Mouse (Mus musculus) gastrocnemius, adult 2 months (tissue): ENCODE results near the gene Zfp36l1. TPM values are rescaled to one million over a fixed set of nuclear protein-coding genes. Genes with fewer than 3 reads are reported as not detected.

Experiments
- DNase-seq: peaks from one replicate; pipeline ENCODE4 v3.0.0; 2022
- H3K27ac ChIP-seq: fragments of 200-600 bp; 2 replicates; pipeline ENCODE4 v1.8.1; 2022; ENCODE audit warnings: mild to moderate bottlenecking
- H3K4me3 ChIP-seq: fragments of 200-600 bp; 2 replicates; pipeline ENCODE4 v1.8.1; 2022; ENCODE audit warnings: mild to moderate bottlenecking, moderate library complexity
- CTCF ChIP-seq: fragments of 200-600 bp; IDR thresholded peaks from 2 replicates; pipeline ENCODE4 v1.8.1; 2022; ENCODE audit warnings: antibody characterized with exemption, mild to moderate bottlenecking, moderate library complexity
- intact Hi-C: fragments of 180-260 bp; cut with DNase I; formaldehyde crosslinking; loops from one replicate; pipeline ENCODE4 v1.15.1; 2025
- total RNA-seq, 2 experiments: library from RNA; stranded (reverse); gene quantifications; 2 replicates each; pipeline ENCODE4 v1.2.3; 2021

The Zfp36l1 gene
- total RNA-seq, 2 experiments from 2014 or later = 25.7 to 46.6 TPM

- no peak for TF ChIP-seq CTCF
- DNase-seq = no peak
- H3K4me3 ChIP-seq = no peak overlapping the region
- intact Hi-C loops = no loop called here
- no peak overlapping the region for H3K27ac ChIP-seq
These were observed 42.1 kb downstream of the Zfp36l1 start for GRCm38 (mm10) chr12:80070534-80071287.

DNA sequence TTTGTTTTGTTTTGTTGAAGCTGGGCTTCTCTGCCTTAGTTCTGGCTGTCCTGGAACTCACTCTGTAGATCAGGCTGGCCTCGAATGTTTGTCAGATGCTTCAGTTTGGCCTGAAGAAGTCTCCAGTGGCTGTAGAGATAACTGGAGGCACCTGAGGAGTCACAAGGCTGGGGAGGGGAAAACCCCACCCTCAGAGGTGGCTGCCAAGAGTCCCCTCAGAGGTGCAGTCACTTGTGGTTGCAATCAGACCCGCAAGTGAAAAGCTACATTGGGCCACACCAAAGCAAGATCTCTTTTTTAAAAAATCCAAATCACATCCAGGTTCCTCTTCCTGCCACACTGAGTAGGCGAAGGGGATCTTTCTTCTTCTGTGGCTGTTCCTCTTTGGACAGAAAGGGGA, 43.8 kb downstream of the Zfp36l1 start:
- intact Hi-C loops = no loop called here
- Histone ChIP-seq H3K4me3 (no peak overlapping the region), H3K27ac (no peak overlapping the region)
- no peak for DNase-seq
- no peak for TF ChIP-seq CTCF

DNA sequence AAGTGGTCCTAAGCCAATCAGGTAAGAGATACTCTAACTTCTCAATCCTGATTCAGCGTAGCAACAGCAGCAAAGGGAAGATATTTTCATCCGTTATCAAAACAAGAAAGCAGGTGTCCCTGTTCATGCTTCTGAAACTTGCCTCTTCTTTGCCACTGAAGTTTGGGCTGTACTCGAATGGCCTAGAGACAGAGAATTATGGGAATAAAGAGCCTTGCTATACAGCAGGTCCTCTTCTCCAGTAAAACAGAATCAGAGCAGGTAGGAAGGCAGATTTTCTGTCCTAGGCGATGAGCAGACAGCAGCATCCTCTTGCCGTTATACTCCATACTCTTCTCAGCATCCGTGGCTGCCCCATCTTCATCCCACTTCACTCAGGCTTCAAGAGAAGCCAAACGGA, 44.8 kb downstream of the Zfp36l1 start:
- no peak for TF ChIP-seq CTCF
- intact Hi-C loops = no loop called here
- DNase-seq = no peak
- Histone ChIP-seq H3K27ac (no peak overlapping the region), H3K4me3 (no peak overlapping the region)

GRCm38 (mm10) chr12:80065049-80065448, 47.8 kb downstream of the Zfp36l1 start:
- H3K4me3 ChIP-seq = no peak overlapping the region
- no peak overlapping the region; the same call in 1 of the 2 replicates for H3K27ac ChIP-seq
- intact Hi-C loops = no loop called here
- no peak for TF ChIP-seq CTCF
- DNase-seq = no peak

GRCm38 (mm10) chr12:80064306-80064705, 48.5 kb downstream of the Zfp36l1 start:
- intact Hi-C loops = no loop called here
- H3K4me3 ChIP-seq = no peak overlapping the region
- TF ChIP-seq CTCF = no peak
- peak overlapping the region; percentile 75 for H3K27ac ChIP-seq
- DNase-seq = no peak

- intact Hi-C loops = loop anchor here (2.0 kb wide), 1 partner anchor 17 kb away; no protein-coding TSS in a partner anchor
- no peak overlapping the region for H3K4me3 ChIP-seq
- no peak for TF ChIP-seq CTCF
- peak overlapping the region; percentile 75 for H3K27ac ChIP-seq
- no peak for DNase-seq
These were observed 49.2 kb downstream of the Zfp36l1 start for GRCm38 (mm10) chr12:80063402-80064150.

- peak; percentile 57 for DNase-seq
- peak overlapping the region; percentile 75 for H3K27ac ChIP-seq
These were observed 50.1 kb downstream of the Zfp36l1 start for GRCm38 (mm10) chr12:80062410-80063401.

DNA sequence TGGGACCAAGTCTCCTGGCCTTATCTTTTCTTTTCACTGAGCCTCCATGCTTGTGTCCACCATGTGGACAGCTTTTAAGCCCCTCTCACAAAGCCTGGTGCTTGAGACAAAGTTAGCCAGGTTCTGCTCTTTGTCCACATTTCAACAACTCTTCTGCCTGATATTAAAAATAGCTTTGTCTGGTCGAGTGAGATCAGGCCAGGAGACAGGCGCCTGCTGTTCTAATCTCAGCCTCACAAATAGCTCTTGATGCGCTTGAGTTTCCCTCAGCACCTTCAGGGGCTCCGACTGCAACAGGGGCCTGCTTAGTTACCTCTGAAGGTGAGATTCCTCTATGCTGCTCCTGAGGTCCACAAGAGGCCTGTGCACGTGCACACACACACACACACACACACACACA, 51.0 kb downstream of the Zfp36l1 start:
- H3K4me3 ChIP-seq = no peak overlapping the region
- no peak for DNase-seq
- TF ChIP-seq CTCF = no peak
- peak overlapping the region; percentile 75 for H3K27ac ChIP-seq
- intact Hi-C loops = loop anchor here (2.0 kb wide), 1 partner anchor 15 kb away; no protein-coding TSS in a partner anchor

More at GRCm38 (mm10) chr12:80062410-80063401, 50.1 kb downstream of the Zfp36l1 start:
- peak; percentile 42 for TF ChIP-seq CTCF
- intact Hi-C loops = loop anchor here (2.0 kb wide), 1 partner anchor 16 kb away; no protein-coding TSS in a partner anchor
- no peak overlapping the region for H3K4me3 ChIP-seq

DNA sequence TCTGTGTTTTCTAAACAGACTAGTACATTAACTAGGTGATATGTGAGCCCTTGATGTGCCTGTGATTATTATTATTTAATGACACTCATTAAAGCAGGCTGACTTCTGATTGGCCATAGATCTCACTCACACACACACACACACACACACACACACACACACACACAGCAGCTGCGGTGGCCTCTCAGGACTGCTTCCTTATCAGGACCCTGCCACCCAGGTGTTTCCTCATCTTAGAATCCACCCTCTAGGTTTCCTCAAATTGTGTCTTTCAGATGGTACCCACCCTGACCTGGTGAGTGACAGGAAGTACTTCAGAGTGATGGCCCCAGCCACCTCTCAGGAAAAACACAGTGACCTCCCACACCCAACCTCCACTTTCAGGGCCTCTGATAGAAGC, 52.0 kb downstream of the Zfp36l1 start:
- TF ChIP-seq CTCF = no peak
- Histone ChIP-seq H3K27ac (peak overlapping the region; percentile 67), H3K4me3 (no peak overlapping the region)
- DNase-seq = no peak
- intact Hi-C loops = no loop called here

GRCm38 (mm10) chr12:80060338-80060737, 52.5 kb downstream of the Zfp36l1 start:
- no peak overlapping the region for H3K4me3 ChIP-seq
- no peak for TF ChIP-seq CTCF
- peak overlapping the region; percentile 67 for H3K27ac ChIP-seq
- no peak for DNase-seq
- intact Hi-C loops = no loop called here

DNA sequence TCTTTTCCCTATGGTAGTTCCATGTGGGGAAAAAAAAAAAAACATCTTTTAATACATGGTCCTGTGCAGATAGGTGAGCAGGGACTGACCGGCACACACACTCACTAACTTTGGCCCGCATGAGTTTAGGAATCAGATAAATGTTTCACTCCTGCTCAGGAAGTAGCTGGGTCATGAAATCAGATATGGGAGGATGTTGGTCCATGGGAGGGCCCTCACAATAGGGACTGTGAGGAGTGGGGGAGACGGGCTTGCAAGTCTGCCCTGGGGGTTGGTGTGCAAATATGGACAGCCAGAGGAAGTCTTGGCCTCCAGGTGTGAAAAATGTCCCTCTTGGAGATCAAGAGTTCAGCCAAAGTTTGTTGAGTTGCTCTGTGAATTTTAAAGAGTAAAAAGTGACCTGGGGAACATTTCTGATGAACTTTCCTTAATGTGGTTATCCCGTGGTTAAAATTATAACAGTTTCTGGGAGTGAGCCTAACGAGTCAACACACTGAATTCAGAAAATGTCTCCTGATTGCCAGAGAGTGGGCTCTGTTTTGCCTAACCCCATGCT, 53.0 kb downstream of the Zfp36l1 start:
- Histone ChIP-seq H3K4me3 (no peak overlapping the region), H3K27ac (peak overlapping the region; percentile 67)
- DNase-seq = no peak
- TF ChIP-seq CTCF = no peak
- intact Hi-C loops = no loop called here

Other genes starting within 250 kb of the Zfp36l1 start
- 10 to 100 TPM in 1 of 2 experiments, 1 to 10 TPM in 1; 8.4 to 11.9 TPM for gene Actn1, start 147.4 kb upstream of the Zfp36l1 start, total RNA-seq